Mouse (Mus musculus): ENCODE measurements at regions not wholly inside any gene's neighbourhood (a gene's known extent, or its start where the extent isn't known, plus 50 kb on each side); places are given as distances from the start of the nearest gene placed in this dataset.

DNA sequence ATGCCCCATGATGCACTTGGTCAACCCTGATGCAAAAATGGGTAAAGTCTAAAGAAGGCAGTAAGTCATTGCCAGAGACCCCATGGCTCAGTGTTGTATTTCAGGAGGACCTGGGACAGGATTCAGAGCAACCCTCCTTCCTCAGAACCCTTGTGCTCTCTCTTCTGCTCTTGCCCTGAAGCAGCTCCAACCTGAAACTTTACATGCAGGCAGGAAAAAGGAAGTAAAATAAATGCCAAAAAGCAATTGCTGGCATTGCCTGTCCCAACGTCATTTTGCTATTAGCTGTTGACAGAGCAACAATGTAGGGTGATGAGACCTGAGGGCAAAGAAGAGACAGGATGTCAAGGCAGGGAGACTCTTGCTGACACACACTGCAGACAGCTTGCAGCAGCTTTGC is 121.7 kb upstream of the Crim1 start:
- Histone ChIP-seq H3K9me3 (ENCODE audit: control insufficient read depth, low read length) (no peaks in the 10 kb centered on the region), H3K4me3 (ENCODE audit: low read length) (no peak overlapping the region), H3K4me2 (ENCODE audit: low read depth, low read length) (no peak overlapping the region), H3K27me3 (ENCODE audit: control insufficient read depth, insufficient read depth, low read depth, low read length) (no peaks in the 10 kb centered on the region), H3K9ac (ENCODE audit: low read length) (no peak overlapping the region), H3K4me1 (replicated peaks; ENCODE audit: control insufficient read depth, insufficient read depth, low read length) (no peaks in the 10 kb centered on the region), H3K36me3 (ENCODE audit: control insufficient read depth, insufficient read depth, low read length) (no peaks in the 10 kb centered on the region), H3K27ac (ENCODE audit: low read length) (no peak overlapping the region)
- no peak for ATAC-seq (ENCODE audit: low read depth)
- 24% methylated on average over 1 of the region's 1 CpGs for WGBS

DNA sequence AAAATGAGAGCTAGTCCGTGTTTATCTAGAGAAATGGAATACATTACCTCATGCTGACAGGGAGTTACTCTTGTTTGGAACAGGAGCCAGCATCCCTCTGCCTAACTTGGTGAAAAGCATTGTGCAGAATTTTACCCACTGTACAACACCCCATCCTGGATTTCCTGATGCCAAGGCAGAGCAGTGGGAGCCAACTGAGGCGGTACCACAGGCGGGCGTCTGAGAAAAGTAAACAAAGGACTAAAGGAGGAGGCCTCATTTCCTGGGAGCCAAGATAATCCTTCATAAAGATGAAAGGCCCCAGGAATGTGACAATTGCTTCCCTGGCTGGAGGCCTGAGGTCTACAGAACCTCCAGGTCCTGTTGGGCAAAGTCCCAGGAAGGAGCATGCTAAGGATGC is 115.6 kb upstream of the Crim1 start:
- H3K4me2 ChIP-seq (ENCODE audit: low read depth, low read length): no peak overlapping the region
- WGBS: 12% methylated on average over 4 of the region's 4 CpGs

GRCm38 (mm10) chr17:78086963-78087362 is 113.1 kb upstream of the Crim1 start:
- H3K4me2 ChIP-seq (ENCODE audit: low read depth, low read length): no peak overlapping the region
- ATAC-seq (ENCODE audit: low read depth): no peak
- H3K9ac ChIP-seq (ENCODE audit: low read length): no peak overlapping the region
- 79% methylated on average over 8 of the region's 8 CpGs for WGBS
- H3K27me3 ChIP-seq (ENCODE audit: control insufficient read depth, insufficient read depth, low read depth, low read length): no peaks in the 10 kb centered on the region
- H3K9me3 ChIP-seq (ENCODE audit: control insufficient read depth, low read length): no peaks in the 10 kb centered on the region
- H3K27ac ChIP-seq (ENCODE audit: low read length): no peak overlapping the region
- H3K4me3 ChIP-seq (ENCODE audit: low read length): no peak overlapping the region
- no peaks in the 10 kb centered on the region for H3K36me3 ChIP-seq (ENCODE audit: control insufficient read depth, insufficient read depth, low read length)
- no peaks in the 10 kb centered on the region for H3K4me1 ChIP-seq (replicated peaks; ENCODE audit: control insufficient read depth, insufficient read depth, low read length)

More for the DNA sequence above, 115.6 kb upstream of the Crim1 start:
- no peaks in the 10 kb centered on the region for H3K9me3 ChIP-seq (ENCODE audit: control insufficient read depth, low read length)
- H3K4me1 ChIP-seq (replicated peaks; ENCODE audit: control insufficient read depth, insufficient read depth, low read length): no peaks in the 10 kb centered on the region
- no peak overlapping the region for H3K9ac ChIP-seq (ENCODE audit: low read length)
- H3K27me3 ChIP-seq (ENCODE audit: control insufficient read depth, insufficient read depth, low read depth, low read length): no peaks in the 10 kb centered on the region
- ATAC-seq (ENCODE audit: low read depth): no peak
- H3K4me3 ChIP-seq (ENCODE audit: low read length): no peak overlapping the region
- H3K36me3 ChIP-seq (ENCODE audit: control insufficient read depth, insufficient read depth, low read length): no peaks in the 10 kb centered on the region
- no peak overlapping the region for H3K27ac ChIP-seq (ENCODE audit: low read length)

- Histone ChIP-seq H3K9me3 (ENCODE audit: control insufficient read depth, low read length) (no peaks in the 10 kb centered on the region), H3K36me3 (ENCODE audit: control insufficient read depth, insufficient read depth, low read length) (no peaks in the 10 kb centered on the region), H3K9ac (ENCODE audit: low read length) (no peak overlapping the region), H3K27ac (ENCODE audit: low read length) (no peak overlapping the region), H3K4me1 (replicated peaks; ENCODE audit: control insufficient read depth, insufficient read depth, low read length) (no peaks in the 10 kb centered on the region), H3K27me3 (ENCODE audit: control insufficient read depth, insufficient read depth, low read depth, low read length) (no peaks in the 10 kb centered on the region), H3K4me2 (ENCODE audit: low read depth, low read length) (no peak overlapping the region), H3K4me3 (ENCODE audit: low read length) (no peak overlapping the region)
- WGBS: 36% methylated on average over 1 of the region's 1 CpGs
- ATAC-seq (ENCODE audit: low read depth): no peak
Observed at GRCm38 (mm10) chr17:78097699-78098098, 102.3 kb upstream of the Crim1 start.

GRCm38 (mm10) chr17:78108793-78109192 is 91.3 kb upstream of the Crim1 start:
- H3K4me1 ChIP-seq (replicated peaks; ENCODE audit: control insufficient read depth, insufficient read depth, low read length): no peaks in the 10 kb centered on the region
- H3K27me3 ChIP-seq (ENCODE audit: control insufficient read depth, insufficient read depth, low read depth, low read length): no peaks in the 10 kb centered on the region
- no peaks in the 10 kb centered on the region for H3K36me3 ChIP-seq (ENCODE audit: control insufficient read depth, insufficient read depth, low read length)
- 91% methylated on average over 6 of the region's 6 CpGs for WGBS
- H3K4me2 ChIP-seq (ENCODE audit: low read depth, low read length): no peak overlapping the region
- H3K4me3 ChIP-seq (ENCODE audit: low read length): no peak overlapping the region
- no peak overlapping the region for H3K27ac ChIP-seq (ENCODE audit: low read length)
- H3K9ac ChIP-seq (ENCODE audit: low read length): no peak overlapping the region
- ATAC-seq (ENCODE audit: low read depth): no peak
- H3K9me3 ChIP-seq (ENCODE audit: control insufficient read depth, low read length): no peaks in the 10 kb centered on the region

DNA sequence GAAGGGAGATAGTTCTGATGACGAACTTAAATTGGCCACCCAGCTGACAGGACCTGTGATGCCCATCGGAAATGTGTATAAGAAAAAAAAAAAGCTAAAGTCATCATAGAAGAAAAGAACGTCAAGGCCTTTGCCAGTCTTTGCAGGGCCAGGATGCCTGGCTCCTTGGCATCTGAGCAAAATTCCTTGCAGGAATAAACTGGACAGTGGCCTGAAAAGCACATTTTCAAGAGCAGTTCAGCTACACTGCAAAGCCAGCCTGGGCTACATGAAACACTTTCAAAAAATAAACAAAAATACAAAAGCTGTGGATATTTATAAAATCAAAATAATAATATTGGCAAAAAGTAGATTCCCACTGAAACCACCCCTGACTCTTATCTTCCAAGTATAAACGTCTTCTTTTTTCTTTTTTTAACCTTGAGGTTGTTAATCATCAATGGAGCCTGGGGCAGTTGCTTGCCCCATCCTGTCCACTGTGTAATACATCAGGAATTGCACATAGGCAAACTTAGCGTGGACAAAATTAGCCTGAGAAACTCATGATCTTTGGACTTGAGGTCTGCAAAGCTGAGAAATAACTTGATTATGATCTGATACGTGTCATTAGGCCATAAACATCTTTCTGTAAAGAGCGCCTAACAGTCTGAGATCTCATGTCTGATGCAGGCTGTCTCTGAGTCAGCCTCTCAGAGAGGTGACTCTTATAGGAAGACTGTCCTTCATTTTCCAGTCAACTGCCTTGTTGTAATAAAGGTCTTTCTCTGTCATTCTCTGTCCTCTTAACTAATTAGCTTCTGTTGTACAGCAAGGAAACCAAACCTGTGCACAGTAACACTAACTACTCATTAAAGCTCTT is 90.5 kb upstream of the Crim1 start:
- H3K4me1 ChIP-seq (replicated peaks; ENCODE audit: control insufficient read depth, insufficient read depth, low read length): no peaks in the 10 kb centered on the region
- H3K27ac ChIP-seq (ENCODE audit: low read length): no peak overlapping the region
- no peak overlapping the region for H3K4me2 ChIP-seq (ENCODE audit: low read depth, low read length)
- WGBS: 59% methylated on average over 7 of the region's 7 CpGs
- no peak overlapping the region for H3K9ac ChIP-seq (ENCODE audit: low read length)
- no peak overlapping the region for H3K4me3 ChIP-seq (ENCODE audit: low read length)
- no peak for ATAC-seq (ENCODE audit: low read depth)
- no peaks in the 10 kb centered on the region for H3K36me3 ChIP-seq (ENCODE audit: control insufficient read depth, insufficient read depth, low read length)
- no peaks in the 10 kb centered on the region for H3K9me3 ChIP-seq (ENCODE audit: control insufficient read depth, low read length)
- no peaks in the 10 kb centered on the region for H3K27me3 ChIP-seq (ENCODE audit: control insufficient read depth, insufficient read depth, low read depth, low read length)

- H3K9me3 ChIP-seq (ENCODE audit: control insufficient read depth, low read length): no peaks in the 10 kb centered on the region
- no peak overlapping the region for H3K4me3 ChIP-seq (ENCODE audit: low read length)
- no peaks in the 10 kb centered on the region for H3K36me3 ChIP-seq (ENCODE audit: control insufficient read depth, insufficient read depth, low read length)
- no peak overlapping the region for H3K4me2 ChIP-seq (ENCODE audit: low read depth, low read length)
- H3K4me1 ChIP-seq (replicated peaks; ENCODE audit: control insufficient read depth, insufficient read depth, low read length): no peaks in the 10 kb centered on the region
- ATAC-seq (ENCODE audit: low read depth): no peak
- no peak overlapping the region for H3K9ac ChIP-seq (ENCODE audit: low read length)
- no peak overlapping the region for H3K27ac ChIP-seq (ENCODE audit: low read length)
- no peaks in the 10 kb centered on the region for H3K27me3 ChIP-seq (ENCODE audit: control insufficient read depth, insufficient read depth, low read depth, low read length)
- WGBS: 75% methylated on average over 1 of the region's 1 CpGs
Observed at GRCm38 (mm10) chr17:78132116-78132515, 67.9 kb upstream of the Crim1 start.

DNA sequence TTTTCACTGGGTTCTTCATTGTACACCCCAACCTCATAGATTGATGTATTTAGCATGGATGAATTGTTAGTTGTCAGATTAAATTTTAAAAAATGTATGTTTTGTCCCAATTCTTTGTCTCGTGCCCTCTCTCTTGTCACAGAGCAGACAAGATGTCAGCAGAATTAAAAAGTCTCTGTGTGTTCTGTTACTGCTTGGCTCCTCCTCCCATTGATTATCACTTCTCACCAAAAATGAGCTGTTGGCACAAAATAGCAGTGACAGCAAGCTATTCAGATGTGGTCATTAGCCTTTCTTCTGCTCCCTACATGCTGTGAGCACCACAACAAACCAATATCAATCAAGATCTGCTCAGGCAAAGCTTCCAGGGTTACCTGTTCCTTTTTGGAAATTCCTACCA is 62.1 kb upstream of the Crim1 start:
- H3K36me3 ChIP-seq (ENCODE audit: control insufficient read depth, insufficient read depth, low read length): no peaks in the 10 kb centered on the region
- H3K9ac ChIP-seq (ENCODE audit: low read length): no peak overlapping the region
- ATAC-seq (ENCODE audit: low read depth): no peak
- WGBS: 73% methylated on average over 1 of the region's 1 CpGs
- H3K27me3 ChIP-seq (ENCODE audit: control insufficient read depth, insufficient read depth, low read depth, low read length): peaks cover 3% of the 10 kb centered on the region; the same call in 1 of the 2 replicates
- H3K4me2 ChIP-seq (ENCODE audit: low read depth, low read length): no peak overlapping the region
- H3K27ac ChIP-seq (ENCODE audit: low read length): no peak overlapping the region
- H3K9me3 ChIP-seq (ENCODE audit: control insufficient read depth, low read length): no peaks in the 10 kb centered on the region
- no peak overlapping the region for H3K4me3 ChIP-seq (ENCODE audit: low read length)
- 0 out of 2 replicates have a peak, but pooled peaks cover 2% of the 10 kb centered on the region for H3K4me1 ChIP-seq (replicated peaks; ENCODE audit: control insufficient read depth, insufficient read depth, low read length)

GRCm38 (mm10) chr17:78140660-78141059 is 59.4 kb upstream of the Crim1 start:
- H3K4me1 ChIP-seq (replicated peaks; ENCODE audit: control insufficient read depth, insufficient read depth, low read length): 0 out of 2 replicates have a peak, but pooled peaks cover 2% of the 10 kb centered on the region
- H3K27ac ChIP-seq (ENCODE audit: low read length): no peak overlapping the region
- peak; percentile 62 for ATAC-seq (ENCODE audit: low read depth)
- 49% methylated on average over 7 of the region's 7 CpGs for WGBS
- no peak overlapping the region for H3K4me2 ChIP-seq (ENCODE audit: low read depth, low read length)
- H3K27me3 ChIP-seq (ENCODE audit: control insufficient read depth, insufficient read depth, low read depth, low read length): peaks cover 4% of the 10 kb centered on the region; the same call in 1 of the 2 replicates
- H3K9me3 ChIP-seq (ENCODE audit: control insufficient read depth, low read length): no peaks in the 10 kb centered on the region
- no peak overlapping the region for H3K9ac ChIP-seq (ENCODE audit: low read length)
- no peaks in the 10 kb centered on the region for H3K36me3 ChIP-seq (ENCODE audit: control insufficient read depth, insufficient read depth, low read length)
- H3K4me3 ChIP-seq (ENCODE audit: low read length): no peak overlapping the region

Measured in lung, embryonic 16.5 days (tissue).